Mouse (Mus musculus) frontal cortex, postnatal 14 days (tissue): ENCODE results near the gene Rnf7.
A peak's percentile ranks its signal among the peaks of the same experiment; 100 is the strongest.
"Not testable (repeated sequence)": the region's sequence is repeated elsewhere in the genome, so short reads cannot be mapped to it uniquely, and the experiment has no call there.

Experiments used
- DNase-seq, 2 experiments: peaks; one replicate each; pipeline ENCODE4 v3.0.0; 2022; ENCODE audit warnings: low spot score in 2 of 2

Rnf7 gene

GRCm38 (mm10) chr9:96478071-96478888 lies at the start of gene Rnf7:
Rnf7 (minus strand) TSS chr9:96478675.
- peak; percentile 97 to 99 for DNase-seq

DNA sequence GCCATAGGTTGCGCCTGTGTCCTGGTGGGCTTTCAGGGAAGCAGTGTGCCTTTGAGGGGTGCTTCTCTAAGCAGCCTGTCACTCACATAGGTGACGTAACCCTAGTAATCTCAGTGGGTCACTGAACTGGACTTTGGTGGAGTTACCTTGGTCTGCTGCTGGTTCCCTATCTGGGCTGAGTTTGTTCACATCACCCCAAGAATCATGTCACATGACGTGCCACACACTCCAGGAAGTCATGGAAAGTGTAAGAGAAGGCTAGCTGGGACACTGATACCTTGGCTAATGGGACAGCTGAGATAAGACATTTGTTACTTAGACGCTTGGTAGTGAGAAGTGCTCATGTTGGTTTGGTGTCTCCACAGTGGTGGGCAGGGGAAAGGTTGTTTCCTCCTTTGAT lies 47.5 kb upstream of the Rnf7 start:
- DNase-seq: no peak

DNA sequence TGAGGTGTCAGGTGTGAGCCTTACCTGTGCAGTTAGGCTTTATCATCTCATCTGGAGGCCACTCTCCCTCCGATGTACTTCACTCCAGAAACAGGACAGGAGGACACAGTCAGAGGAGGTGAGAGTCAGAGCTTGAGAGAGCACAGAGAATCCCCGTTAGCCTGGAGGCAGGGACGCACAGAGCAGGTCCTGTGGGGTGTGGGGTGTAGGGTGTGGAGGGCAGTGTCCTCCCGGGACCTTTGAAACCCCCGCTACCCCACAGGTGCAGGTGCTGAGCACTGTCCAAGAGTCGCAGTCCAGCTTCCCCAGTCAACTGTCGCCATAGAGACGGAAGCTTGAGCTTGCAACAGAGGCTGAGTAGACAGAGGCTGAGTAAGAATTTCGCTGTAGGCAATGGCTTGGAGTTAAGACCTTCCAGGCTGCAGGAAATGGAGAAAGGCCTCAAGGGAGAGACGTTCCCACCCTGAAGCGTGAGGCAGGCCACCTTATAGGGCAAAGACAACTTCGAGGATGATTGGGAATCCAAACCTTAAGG lies 46.6 kb upstream of the Rnf7 start, which contains the start of gene Gm28729:
TSS of gene Gm28729 (minus strand) at position 293 of the 535 bp plus-strand sequence.
- no peak for DNase-seq

- DNase-seq: no peak
These were observed 44.7 kb upstream of the Rnf7 start for GRCm38 (mm10) chr9:96523148-96523547.

DNA sequence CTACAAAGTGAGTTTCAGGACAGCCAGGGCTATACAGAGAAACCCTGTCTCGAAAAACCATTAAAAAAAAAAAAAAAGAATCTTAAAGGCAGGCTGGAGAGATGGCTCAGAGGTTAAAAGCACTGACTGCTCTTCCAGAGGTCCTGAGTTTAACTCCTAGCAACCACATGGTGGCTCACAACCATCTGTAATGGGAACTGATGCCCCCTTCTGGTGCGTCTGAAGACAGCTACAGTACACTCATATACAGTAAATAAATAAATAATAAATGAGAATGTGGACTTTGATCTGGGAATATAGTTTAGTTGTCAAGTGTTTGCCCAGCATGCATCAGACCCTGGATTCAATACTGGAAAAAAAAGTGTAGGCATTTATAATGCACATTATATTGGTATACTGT lies 43.1 kb upstream of the Rnf7 start:
- not testable (repeated sequence) for DNase-seq

GRCm38 (mm10) chr9:96517429-96517828 lies 39.0 kb upstream of the Rnf7 start:
- DNase-seq: no peak

- no peak for DNase-seq
These were observed 38.3 kb upstream of the Rnf7 start for GRCm38 (mm10) chr9:96516806-96517205.

DNA sequence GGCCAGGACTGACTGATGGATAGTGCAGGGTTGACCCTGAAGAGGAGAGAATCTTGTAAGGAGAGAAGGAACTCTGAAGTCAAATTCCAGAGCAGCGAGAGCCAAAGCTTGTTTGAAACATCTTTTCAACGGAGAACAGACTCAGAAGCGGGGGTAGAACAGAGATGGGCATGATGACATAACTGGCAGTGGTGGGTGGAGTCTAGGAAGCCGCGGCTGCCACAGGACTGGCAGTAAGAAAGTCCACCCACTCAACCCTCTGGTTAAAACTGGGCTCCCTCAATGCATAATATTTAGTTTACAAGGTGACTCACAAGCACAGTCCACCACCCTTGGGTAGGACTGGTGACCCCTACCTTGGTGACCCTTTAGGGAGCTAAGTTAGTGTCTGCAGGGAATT lies 37.3 kb upstream of the Rnf7 start:
- no peak for DNase-seq

- DNase-seq: no peak
These were observed 35.8 kb upstream of the Rnf7 start for GRCm38 (mm10) chr9:96514278-96514677.

DNA sequence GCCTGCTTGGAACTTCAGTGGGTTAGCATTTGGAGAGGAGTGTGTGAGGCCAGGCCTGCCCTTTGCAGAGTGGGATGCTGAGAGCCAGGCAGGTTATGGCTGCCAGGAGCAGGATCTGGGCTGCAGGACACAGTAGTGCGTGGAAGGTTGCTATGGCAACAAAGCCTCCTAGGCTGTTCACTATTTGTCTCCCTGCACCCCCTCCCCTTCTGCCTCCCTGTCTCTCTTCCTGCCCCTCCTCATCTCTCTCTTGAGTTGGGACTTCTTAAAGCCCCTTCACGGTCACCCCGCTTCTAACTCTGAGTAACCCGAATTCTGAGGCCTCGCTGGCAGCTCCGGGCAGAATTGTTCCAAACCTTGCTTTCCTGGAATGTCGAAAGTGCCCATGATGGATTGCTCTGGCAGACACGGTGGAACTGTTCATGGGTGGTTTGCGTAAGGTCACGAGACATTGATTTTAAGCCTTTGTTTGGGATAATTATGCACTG lies 27.6 kb upstream of the Rnf7 start:
- DNase-seq: peak in 1 of 2 experiments; percentile 15

GRCm38 (mm10) chr9:96505156-96505555 lies 26.7 kb upstream of the Rnf7 start:
- DNase-seq: no peak

GRCm38 (mm10) chr9:96504116-96504895 lies 25.8 kb upstream of the Rnf7 start:
- no peak for DNase-seq

DNA sequence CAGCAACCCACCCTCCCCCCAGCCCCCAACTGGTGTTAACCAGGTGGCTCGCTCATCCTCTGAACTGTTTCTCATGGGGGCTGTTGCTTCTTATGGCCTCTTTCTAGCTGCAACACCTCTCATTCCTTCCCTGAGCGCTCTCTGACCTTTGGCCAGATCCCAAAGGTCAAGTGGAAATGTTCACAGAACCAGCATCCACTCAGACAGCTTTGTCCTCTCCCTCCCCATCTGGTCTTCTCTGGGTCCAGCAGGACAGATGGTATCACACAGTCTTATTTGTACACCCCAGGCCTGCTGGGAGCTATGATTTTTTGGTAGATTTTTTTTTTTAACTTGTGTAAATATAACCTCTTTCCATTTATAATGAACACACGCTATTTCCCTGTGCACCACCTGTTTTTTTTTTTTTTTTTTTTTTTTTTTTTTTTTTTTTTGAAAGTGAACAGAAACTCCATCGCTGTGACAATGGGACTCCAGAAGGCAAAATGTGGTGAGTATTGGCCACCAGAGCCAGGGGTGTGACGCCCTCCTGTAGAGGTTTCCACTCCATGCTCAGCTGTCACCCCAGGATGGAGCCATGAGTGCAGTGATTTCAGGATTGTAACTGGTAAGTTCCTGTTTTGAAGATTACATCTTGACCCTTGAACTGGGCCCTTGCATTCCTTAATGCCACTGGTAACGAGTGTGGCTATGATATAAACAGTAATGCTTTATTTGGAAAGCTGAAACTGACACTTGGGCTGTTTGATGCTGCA lies 24.6 kb upstream of the Rnf7 start:
- no peak for DNase-seq

GRCm38 (mm10) chr9:96501217-96501616 lies 22.7 kb upstream of the Rnf7 start:
- no peak for DNase-seq

DNA sequence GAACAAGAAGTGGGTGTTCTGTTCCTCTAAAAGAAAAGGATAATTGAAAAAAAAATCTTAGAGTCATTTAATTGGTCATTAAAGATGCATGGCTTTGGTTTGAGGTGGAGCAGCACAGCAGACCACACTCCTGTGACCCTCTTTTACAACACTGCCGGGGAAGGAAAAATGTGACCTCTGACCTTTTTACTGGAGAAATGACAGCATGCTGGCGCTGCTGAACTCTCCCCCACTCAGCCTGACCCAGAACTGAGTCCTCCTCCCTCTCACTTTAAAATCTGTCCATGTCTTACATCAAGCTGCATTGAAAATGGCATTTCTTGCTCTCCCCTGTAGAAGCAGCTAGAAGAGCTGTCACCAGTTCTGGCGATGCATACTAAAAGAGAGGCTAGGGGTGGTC lies 14.7 kb upstream of the Rnf7 start:
- no peak for DNase-seq

DNA sequence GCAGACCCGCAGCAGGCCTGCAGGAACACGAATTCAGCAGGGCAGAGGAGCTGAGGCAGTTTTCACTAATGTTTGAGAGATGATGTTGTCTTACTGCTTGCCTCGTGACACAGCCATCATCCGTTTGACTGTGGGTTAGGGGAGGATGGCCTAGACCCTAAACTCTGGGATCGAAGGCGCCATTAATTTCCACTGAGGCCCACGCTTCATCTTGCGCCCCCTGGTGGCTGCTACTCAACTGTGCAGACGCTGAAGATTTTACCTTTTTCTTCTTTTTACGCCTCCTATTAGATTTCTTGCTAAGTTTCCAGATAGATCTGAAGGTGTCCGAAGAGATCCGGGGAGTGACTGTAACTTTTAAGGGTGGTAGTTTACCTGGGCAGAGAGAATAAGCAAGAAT lies 13.3 kb upstream of the Rnf7 start:
- no peak for DNase-seq

DNA sequence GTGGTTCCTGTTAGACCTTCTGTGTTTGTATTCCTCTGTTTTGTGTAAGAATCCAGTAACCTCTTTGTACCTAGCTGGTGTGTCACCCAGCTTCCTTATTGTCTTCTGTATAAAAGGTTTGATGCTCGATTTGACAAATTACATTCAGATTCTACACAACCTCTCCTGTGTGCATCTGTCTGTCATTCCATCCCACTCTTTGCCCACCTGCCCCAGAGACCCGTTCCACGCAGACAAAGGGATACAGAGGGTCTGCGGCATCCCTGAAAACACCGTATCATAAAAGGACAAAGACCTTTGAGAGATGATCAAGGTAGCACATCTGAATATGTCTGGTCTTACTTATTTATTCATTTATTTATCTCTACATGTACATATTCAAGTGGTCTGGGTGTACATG lies 9.4 kb upstream of the Rnf7 start:
- not testable (repeated sequence) for DNase-seq

- DNase-seq: no peak
These were observed 5.2 kb upstream of the Rnf7 start for GRCm38 (mm10) chr9:96483648-96484047.

DNA sequence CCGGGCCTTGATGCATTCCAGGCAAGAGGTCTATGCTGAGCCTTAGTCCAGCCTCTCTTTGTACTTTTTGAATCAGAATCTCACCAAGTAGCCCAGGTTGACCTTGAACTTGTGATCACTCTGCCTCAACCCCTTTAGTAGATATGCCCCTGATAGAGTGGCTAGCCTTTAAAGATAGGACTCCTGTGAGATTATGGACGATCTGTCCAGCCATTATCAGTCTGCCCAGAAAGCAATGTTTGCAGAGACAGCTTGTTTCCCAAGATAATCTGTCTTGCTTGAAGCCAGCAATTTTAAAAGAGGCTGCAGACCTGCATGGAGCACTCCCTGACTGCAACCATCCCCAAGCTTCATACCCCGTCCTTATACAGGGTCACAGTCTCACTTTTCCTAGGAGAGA lies 4.6 kb upstream of the Rnf7 start:
- no peak for DNase-seq

GRCm38 (mm10) chr9:96472356-96472755 lies 6.1 kb downstream of the Rnf7 start:
- DNase-seq: no peak

GRCm38 (mm10) chr9:96471681-96472080 lies 6.8 kb downstream of the Rnf7 start:
- DNase-seq: not testable (repeated sequence)
